Mouse (Mus musculus): Measurements from ENCODE around the gene Panx1. TPM values are rescaled to one million over a fixed set of nuclear protein-coding genes. Genes with fewer than 3 reads are reported as not detected.

Panx1 gene
- polyA plus RNA-seq, 2 experiments = 41.7 to 49.5 TPM

- Histone ChIP-seq H3K9ac (ENCODE audit: low read depth, low read length, severe bottlenecking) (no peak overlapping the region), H3K4me1 (ENCODE audit: control insufficient read depth, insufficient read depth, low read length) (no peaks in the 10 kb centered on the region), H3K27me3 (ENCODE audit: control insufficient read depth, insufficient read depth, low read length) (no peaks in the 10 kb centered on the region), H3K4me3 (replicated peaks; ENCODE audit: low read length) (no peak overlapping the region), H3K36me3 (ENCODE audit: control insufficient read depth, insufficient read depth, low read length) (no peaks in the 10 kb centered on the region), H3K4me2 (replicated peaks; ENCODE audit: low read depth, low read length, severe bottlenecking) (no peak overlapping the region), H3K9me3 (ENCODE audit: control insufficient read depth, low read length) (no peaks in the 10 kb centered on the region), H3K27ac (replicated peaks; ENCODE audit: low read depth, low read length) (no peak overlapping the region)
- 73% methylated on average over 6 of the region's 6 CpGs for WGBS
- no peak for DNase-seq (ENCODE audit: low spot score)
- TF ChIP-seq POLR2A (IDR thresholded peaks at IDR 0.05; ENCODE audit: borderline replicate concordance, extremely low read depth, insufficient read depth, insufficient read length) = no peak
- no peak for ATAC-seq (ENCODE audit: low FRiP score, low read depth)
These were observed 14.7 kb upstream of the Panx1 start for GRCm38 (mm10) chr9:15060026-15060425.

DNA sequence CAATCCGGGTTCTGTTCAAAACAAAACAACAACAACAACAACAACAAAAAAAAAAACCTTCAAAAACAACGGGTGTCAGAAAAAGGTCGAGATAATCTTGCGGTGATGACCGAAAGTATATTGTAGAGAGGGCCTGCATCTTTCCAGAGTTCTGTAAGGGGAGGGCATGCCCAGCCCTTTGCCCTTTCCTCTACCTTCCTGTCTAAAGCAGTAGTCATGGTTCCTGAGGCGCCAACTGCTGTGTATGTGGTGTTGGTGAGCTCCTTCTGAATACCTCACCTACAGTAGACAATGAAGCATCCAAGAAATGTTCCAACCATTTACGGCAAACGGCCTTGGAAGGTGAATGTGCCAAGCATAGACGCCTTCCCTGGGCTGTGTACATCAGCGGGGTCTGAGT, 462 bp upstream of the Panx1 start:
- peak overlapping the region; percentile 91 for H3K4me3 ChIP-seq (replicated peaks; ENCODE audit: low read length)
- peak overlapping the region; percentile 79 for H3K4me2 ChIP-seq (replicated peaks; ENCODE audit: low read depth, low read length, severe bottlenecking)
- H3K4me1 ChIP-seq (ENCODE audit: control insufficient read depth, insufficient read depth, low read length) = peaks cover 13% of the 10 kb centered on the region
- no peaks in the 10 kb centered on the region for H3K27me3 ChIP-seq (ENCODE audit: control insufficient read depth, insufficient read depth, low read length)
- WGBS = 43% methylated on average over 10 of the region's 10 CpGs
- H3K36me3 ChIP-seq (ENCODE audit: control insufficient read depth, insufficient read depth, low read length) = no peaks in the 10 kb centered on the region
- DNase-seq (ENCODE audit: low spot score) = no peak
- H3K27ac ChIP-seq (replicated peaks; ENCODE audit: low read depth, low read length) = peak overlapping the region; percentile 85; the same call in 1 of the 2 replicates
- ATAC-seq (ENCODE audit: low FRiP score, low read depth) = no peak
- H3K9ac ChIP-seq (ENCODE audit: low read depth, low read length, severe bottlenecking) = peak overlapping the region; percentile 89
- no peak for TF ChIP-seq POLR2A (IDR thresholded peaks at IDR 0.05; ENCODE audit: borderline replicate concordance, extremely low read depth, insufficient read depth, insufficient read length)
- H3K9me3 ChIP-seq (ENCODE audit: control insufficient read depth, low read length) = no peaks in the 10 kb centered on the region

GRCm38 (mm10) chr9:15044391-15045083, 741 bp downstream of the Panx1 start:
- Histone ChIP-seq H3K27me3 (ENCODE audit: control insufficient read depth, insufficient read depth, low read length) (no peaks in the 10 kb centered on the region), H3K36me3 (ENCODE audit: control insufficient read depth, insufficient read depth, low read length) (no peaks in the 10 kb centered on the region), H3K4me3 (replicated peaks; ENCODE audit: low read length) (peak overlapping the region; percentile 91), H3K9ac (ENCODE audit: low read depth, low read length, severe bottlenecking) (peak overlapping the region; percentile 89), H3K4me1 (ENCODE audit: control insufficient read depth, insufficient read depth, low read length) (peaks cover 13% of the 10 kb centered on the region), H3K4me2 (replicated peaks; ENCODE audit: low read depth, low read length, severe bottlenecking) (peak overlapping the region; percentile 79), H3K9me3 (ENCODE audit: control insufficient read depth, low read length) (no peaks in the 10 kb centered on the region), H3K27ac (replicated peaks; ENCODE audit: low read depth, low read length) (peak overlapping the region; percentile 85)
- ATAC-seq (ENCODE audit: low FRiP score, low read depth) = peak; percentile 6
- TF ChIP-seq POLR2A (IDR thresholded peaks at IDR 0.05; ENCODE audit: borderline replicate concordance, extremely low read depth, insufficient read depth, insufficient read length) = no peak
- WGBS = under 1% methylated on average over 27 of the region's 28 CpGs
- no peak for DNase-seq (ENCODE audit: low spot score)

- 88% methylated on average over 11 of the region's 11 CpGs for WGBS
- DNase-seq (ENCODE audit: low spot score) (no peak), ATAC-seq (ENCODE audit: low FRiP score, low read depth) (no peak)
- Histone ChIP-seq H3K4me3 (replicated peaks; ENCODE audit: low read length) (no peak overlapping the region), H3K9ac (ENCODE audit: low read depth, low read length, severe bottlenecking) (no peak overlapping the region), H3K4me2 (replicated peaks; ENCODE audit: low read depth, low read length, severe bottlenecking) (no peak overlapping the region), H3K27ac (replicated peaks; ENCODE audit: low read depth, low read length) (no peak overlapping the region), H3K36me3 (ENCODE audit: control insufficient read depth, insufficient read depth, low read length) (no peaks in the 10 kb centered on the region), H3K9me3 (ENCODE audit: control insufficient read depth, low read length) (no peaks in the 10 kb centered on the region), H3K27me3 (ENCODE audit: control insufficient read depth, insufficient read depth, low read length) (no peaks in the 10 kb centered on the region), H3K4me1 (ENCODE audit: control insufficient read depth, insufficient read depth, low read length) (peaks cover 13% of the 10 kb centered on the region)
- no peak for TF ChIP-seq POLR2A (IDR thresholded peaks at IDR 0.05; ENCODE audit: borderline replicate concordance, extremely low read depth, insufficient read depth, insufficient read length)
These were observed 3.7 kb downstream of the Panx1 start for GRCm38 (mm10) chr9:15041556-15041955.

DNA sequence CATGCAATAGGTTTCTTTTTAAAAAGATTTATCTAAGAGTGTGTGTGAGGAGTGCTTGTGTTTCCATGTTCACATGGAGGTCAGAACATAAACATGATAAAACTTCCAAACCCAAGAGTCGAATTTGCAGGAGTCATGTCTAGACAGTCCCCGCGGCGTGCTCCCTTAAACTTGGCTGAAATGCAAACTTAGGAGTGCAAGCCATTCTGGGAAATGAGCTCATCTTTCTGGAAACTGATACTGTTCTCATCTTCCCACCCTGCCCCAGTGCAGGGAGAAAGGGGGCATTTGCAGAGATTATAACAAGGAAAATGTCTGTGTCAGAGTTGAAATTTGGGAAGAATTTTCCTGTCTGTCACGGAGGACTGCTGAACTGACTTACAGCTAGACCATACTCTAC, 5.4 kb downstream of the Panx1 start:
- no peak for TF ChIP-seq POLR2A (IDR thresholded peaks at IDR 0.05; ENCODE audit: borderline replicate concordance, extremely low read depth, insufficient read depth, insufficient read length)
- Histone ChIP-seq H3K27ac (replicated peaks; ENCODE audit: low read depth, low read length) (no peak overlapping the region), H3K27me3 (ENCODE audit: control insufficient read depth, insufficient read depth, low read length) (no peaks in the 10 kb centered on the region), H3K36me3 (ENCODE audit: control insufficient read depth, insufficient read depth, low read length) (no peaks in the 10 kb centered on the region), H3K4me3 (replicated peaks; ENCODE audit: low read length) (no peak overlapping the region), H3K4me1 (ENCODE audit: control insufficient read depth, insufficient read depth, low read length) (peaks cover 6% of the 10 kb centered on the region), H3K4me2 (replicated peaks; ENCODE audit: low read depth, low read length, severe bottlenecking) (no peak overlapping the region), H3K9me3 (ENCODE audit: control insufficient read depth, low read length) (no peaks in the 10 kb centered on the region), H3K9ac (ENCODE audit: low read depth, low read length, severe bottlenecking) (no peak overlapping the region)
- DNase-seq (ENCODE audit: low spot score) = no peak
- no peak for ATAC-seq (ENCODE audit: low FRiP score, low read depth)
- WGBS = 85% methylated on average over 5 of the region's 5 CpGs

Data from limb, embryonic 14.5 days (tissue).